Mouse (Mus musculus) stomach, postnatal 0 days (tissue): ENCODE measurements at regions not wholly inside any gene's neighbourhood (a gene's known extent, or its start where the extent isn't known, plus 50 kb on each side); places are given as distances from the start of the nearest gene placed in this dataset.

ENCODE experiments used
- CTCF ChIP-seq: IDR thresholded peaks from 2 replicates; pipeline ENCODE4 v1.5.1; 2016; ENCODE audit warnings: antibody characterized with exemption, low read depth, mild to moderate bottlenecking, moderate library complexity
- EP300 ChIP-seq: optimal IDR thresholded peaks from 2 replicates; pipeline ENCODE3; 2016; ENCODE audit warnings: antibody characterized with exemption

- TF ChIP-seq CTCF (no peak), EP300 (no peak)
Observed at GRCm38 (mm10) chr8:30732585-30733253, 2695.8 kb upstream of the 5930422O12Rik start.
